Mouse (Mus musculus) hindlimb bud, embryonic 11.5 days (tissue): ENCODE results near the gene Slc22a22.
A peak's percentile ranks its signal among the peaks of the same experiment; 100 is the strongest.

Experiments used
- DNase-seq: peaks from one replicate; pipeline ENCODE4 v3.0.0-alpha.2; 2012; ENCODE audit warnings: low read depth, low spot score; ENCODE audit errors: extremely low spot score

The Slc22a22 gene

DNA sequence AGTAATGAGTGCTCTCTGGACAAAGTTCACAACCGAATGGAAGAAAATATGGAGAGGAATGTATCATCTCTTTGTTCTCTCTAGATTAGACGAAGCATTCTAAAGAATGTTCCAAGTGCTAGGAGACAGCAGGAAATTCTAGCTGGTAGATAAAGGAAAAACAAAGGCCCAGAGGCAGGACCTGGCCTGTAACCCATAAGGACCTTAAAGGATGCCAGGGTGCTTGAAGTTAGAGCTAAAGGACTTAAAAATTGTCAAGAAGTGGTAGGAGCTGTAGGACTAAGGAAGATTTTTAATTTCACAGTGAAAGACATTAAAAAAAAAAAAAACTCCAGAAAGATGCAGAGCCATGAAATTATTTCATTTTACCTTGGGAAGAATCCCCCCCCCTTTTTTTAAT lies at the start of gene Slc22a22:
TSS of gene Slc22a22 (minus strand) at position 101 of the 400 bp plus-strand sequence.
- no peak for DNase-seq

GRCm38 (mm10) chr15:57523510-57524298 lies 46.3 kb upstream of the Slc22a22 start:
- DNase-seq, result no peak

DNA sequence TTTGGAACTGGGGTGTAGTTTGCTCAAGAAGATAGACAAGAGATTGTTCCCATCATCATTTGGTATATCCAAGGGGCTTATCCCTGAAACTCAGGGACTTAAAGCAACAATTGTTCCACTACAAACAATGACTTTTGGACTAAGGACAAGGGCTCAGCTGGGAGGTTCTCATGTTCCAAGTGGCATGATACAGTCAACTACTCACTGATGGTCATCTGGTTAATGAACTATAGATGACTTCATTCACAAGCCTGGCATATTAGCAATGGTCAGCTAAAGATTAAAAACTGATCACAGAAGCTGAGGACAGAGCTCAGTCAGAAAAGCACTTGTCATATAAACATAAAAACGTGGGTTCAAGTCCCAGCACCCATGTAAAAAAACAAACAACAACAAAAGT lies 44.7 kb upstream of the Slc22a22 start:
- no peak for DNase-seq

- no peak for DNase-seq
These were observed 32.1 kb upstream of the Slc22a22 start for GRCm38 (mm10) chr15:57509185-57510172.

- peak; percentile 81 for DNase-seq
These were observed 31.1 kb upstream of the Slc22a22 start for GRCm38 (mm10) chr15:57508242-57509184.

- no peak for DNase-seq
These were observed 26.8 kb upstream of the Slc22a22 start for GRCm38 (mm10) chr15:57504126-57504705.

DNA sequence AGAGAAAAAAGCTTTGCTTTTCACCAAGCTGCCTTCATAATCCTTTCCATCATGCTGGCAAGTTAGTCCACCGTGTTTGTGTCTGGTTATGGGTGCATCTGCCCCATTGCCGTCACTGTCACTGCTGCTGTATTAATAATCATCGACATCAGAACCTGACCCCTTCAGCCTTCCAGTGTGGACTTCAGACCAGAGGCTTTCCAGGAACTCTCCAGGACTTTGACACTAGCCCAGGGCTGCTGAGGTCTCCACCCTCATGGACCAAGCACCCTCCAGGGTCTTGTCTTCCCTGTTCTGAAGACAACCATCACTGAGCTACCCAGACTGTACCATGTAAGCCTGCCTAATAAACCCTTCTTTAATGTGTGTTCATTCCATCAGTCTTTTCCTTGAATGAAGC lies 26.2 kb upstream of the Slc22a22 start:
- no peak for DNase-seq

DNA sequence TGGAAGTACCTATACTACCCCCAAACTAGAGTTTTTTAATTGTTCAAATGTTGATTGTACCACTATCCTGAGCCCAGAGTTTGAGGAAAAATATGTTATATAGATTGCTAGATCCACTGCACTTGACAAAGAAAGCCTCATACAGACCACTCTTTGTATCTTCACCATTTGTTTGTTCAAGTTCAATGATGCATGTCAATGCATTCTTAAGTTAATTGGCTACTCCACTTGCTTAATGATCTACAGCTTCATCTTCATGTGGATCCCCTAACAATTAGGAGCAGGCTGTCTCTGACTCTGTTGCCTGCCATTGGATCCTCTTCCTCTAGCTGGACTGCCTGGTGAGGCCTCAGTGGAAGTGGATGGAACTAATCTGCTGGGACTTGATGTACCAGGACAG lies 24.1 kb upstream of the Slc22a22 start:
- DNase-seq, result no peak

GRCm38 (mm10) chr15:57496106-57496505 lies 18.7 kb upstream of the Slc22a22 start:
- no peak for DNase-seq

DNA sequence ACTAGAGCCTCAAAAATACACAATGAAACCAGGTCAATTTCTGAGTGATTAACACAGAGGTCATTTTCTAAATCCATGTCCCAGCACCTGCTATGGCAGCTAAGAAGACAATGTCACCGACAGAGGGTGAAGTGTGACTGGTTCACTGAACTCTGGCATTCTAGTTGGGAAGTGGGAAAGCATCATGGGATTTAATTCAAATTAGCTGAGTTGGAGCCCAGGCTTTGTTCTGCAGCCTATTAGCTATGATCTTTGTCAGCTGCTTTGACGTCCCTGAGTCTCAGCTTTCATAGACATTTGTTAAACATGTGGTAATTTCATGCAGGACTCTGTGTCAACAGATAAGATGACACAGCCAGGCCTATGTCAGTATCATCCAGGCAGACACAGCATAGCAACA lies 5.1 kb upstream of the Slc22a22 start:
- no peak for DNase-seq

GRCm38 (mm10) chr15:57471648-57472047 lies 5.8 kb downstream of the Slc22a22 start:
- no peak for DNase-seq

- DNase-seq, result no peak
These were observed 11.4 kb downstream of the Slc22a22 start for GRCm38 (mm10) chr15:57465996-57466395.

DNA sequence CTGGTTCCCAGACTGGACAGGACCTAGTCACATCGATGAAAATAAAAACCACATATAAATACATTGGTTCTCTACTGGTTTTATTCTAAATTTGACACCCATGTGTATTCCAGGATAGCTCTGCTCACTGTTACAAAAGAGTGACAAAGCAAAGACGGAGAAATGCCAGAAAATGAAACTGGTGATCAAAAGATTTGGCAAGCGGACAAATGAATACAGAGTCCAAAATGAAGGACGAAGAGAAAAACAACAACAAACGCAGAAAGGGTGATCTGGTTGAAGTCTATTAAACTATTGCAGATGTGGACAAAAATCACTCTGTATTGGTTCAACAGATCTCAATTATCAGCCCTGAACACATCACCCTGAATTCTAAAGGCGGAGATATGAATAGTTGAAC lies 12.4 kb downstream of the Slc22a22 start:
- no peak for DNase-seq

- no peak for DNase-seq
These were observed 13.4 kb downstream of the Slc22a22 start for GRCm38 (mm10) chr15:57464066-57464465.

GRCm38 (mm10) chr15:57461284-57461683 lies 16.1 kb downstream of the Slc22a22 start:
- DNase-seq, result no peak

DNA sequence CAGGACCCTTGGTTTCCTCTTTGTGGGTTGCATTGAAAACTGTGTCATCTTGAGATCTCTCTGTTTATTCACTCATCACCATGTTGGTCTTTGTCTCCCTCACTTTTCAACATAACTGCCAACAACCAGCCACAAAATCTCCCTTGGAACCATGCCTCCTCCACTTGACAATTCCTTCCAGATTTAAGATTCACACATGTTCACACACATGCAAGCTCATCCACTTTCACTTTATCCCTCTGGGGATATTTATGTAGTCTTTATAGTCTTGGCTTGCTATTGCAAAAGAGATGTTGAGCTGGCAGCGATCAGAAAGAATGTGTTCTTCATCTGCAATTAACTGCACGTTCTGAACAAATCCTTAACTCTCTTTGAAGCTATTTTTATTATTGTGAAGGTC lies 20.1 kb downstream of the Slc22a22 start:
- no peak for DNase-seq

DNA sequence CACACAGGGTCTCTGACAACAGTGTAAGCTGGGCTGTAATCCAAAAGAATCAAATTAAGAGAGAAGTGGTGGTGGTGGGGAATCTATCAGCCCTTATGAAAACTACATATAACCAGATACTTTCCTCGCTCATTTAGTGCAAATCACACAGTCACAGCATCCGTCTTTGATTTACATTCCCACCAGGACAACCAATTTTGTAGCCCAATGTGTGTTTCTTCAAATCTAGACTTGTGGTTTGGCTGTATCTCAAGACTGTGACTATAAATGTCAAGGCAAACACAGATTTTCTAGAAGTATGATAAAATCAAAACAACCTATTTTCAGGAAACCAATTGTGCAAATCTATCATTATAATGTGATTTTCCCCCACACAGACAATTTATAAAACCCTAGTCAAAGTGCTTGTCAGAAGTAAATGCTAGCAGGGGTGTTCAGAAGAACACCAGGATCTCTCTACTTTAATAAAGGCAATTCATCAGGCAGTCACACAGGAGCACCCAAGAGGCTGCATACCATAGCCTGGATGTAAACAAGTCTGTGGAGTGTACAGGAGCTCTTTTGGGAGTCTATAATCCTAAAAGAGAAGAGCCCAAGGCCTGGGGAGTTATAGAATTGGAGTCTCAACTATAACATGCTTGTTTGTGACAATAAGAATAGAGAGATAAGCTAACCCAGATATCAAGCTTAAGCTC lies 42.6 kb downstream of the Slc22a22 start:
- DNase-seq, result no peak

DNA sequence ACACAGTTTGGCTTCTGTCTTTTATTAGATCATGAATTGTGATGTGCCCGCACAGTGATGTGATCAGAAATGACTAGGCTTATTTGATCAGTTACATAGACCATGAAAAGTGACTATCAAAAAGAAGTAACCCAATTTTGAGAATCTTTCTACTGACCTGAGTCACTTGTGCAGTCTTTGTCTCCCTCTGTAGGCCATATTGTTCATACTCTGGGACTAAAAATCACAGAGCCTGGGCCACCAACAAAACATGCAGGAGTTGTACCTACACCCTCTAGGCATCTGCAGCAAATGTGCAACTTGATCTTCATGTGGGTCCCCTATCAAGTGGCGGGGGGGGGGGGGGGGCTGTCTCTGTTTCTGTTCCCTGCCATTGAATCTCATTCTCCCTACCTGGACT lies 68.9 kb downstream of the Slc22a22 start:
- no peak for DNase-seq

GRCm38 (mm10) chr15:57398439-57399148 lies 78.8 kb downstream of the Slc22a22 start:
- DNase-seq, result no peak
